Mouse (Mus musculus) bone marrow macrophage, adult 2 months (primary cell): ENCODE data around the gene Cryzl2.

Experiments used
- CTCF ChIP-seq: IDR thresholded peaks from 2 replicates; pipeline ENCODE4 v1.5.1; 2012; ENCODE audit warnings: low read depth, mild to moderate bottlenecking, low read length, moderate library complexity
- POLR2A ChIP-seq: IDR thresholded peaks from 2 replicates; pipeline ENCODE4 v1.6.1; 2012; ENCODE audit warnings: mild to moderate bottlenecking, low read depth, low read length, borderline replicate concordance

- TF ChIP-seq CTCF (no peak), POLR2A (no peak)
These were observed 14.4 kb upstream of the Cryzl2 start for GRCm38 (mm10) chr1:157443723-157444561.
